In genomic region chr8:128549738-128550137, GRCm38 (mm10) we compare ENCODE assay signal across 13 mouse cellular contexts.
"Had no signal": no experiment of that assay in that cellular context is flagged by ENCODE, and none has a peak within 500 bp of the region (broad histone marks: within the 10 kb centered on the region; RNA-seq: fewer than 3 reads in every experiment).

No protein-coding gene starts in this region.

- DNase-seq: kidney, adult 2 months; kidney, postnatal 14 days; layer of hippocampus, postnatal 36 days; right cerebral cortex, adult 18-20 months; right cerebral cortex, postnatal 25 days; thymus, postnatal 4 days had no signal

- H3K36me3 ChIP-seq: kidney, embryonic 15.5 days; limb, embryonic 12.5 days; midbrain, embryonic 15.5 days; neural tube, embryonic 13.5 days had no signal

- H3K4me1 ChIP-seq: kidney, embryonic 15.5 days; limb, embryonic 12.5 days; midbrain, embryonic 15.5 days had no signal

- H3K4me3 ChIP-seq: kidney, embryonic 15.5 days; limb, embryonic 12.5 days; midbrain, embryonic 15.5 days; myocyte; neural tube, embryonic 13.5 days had no signal

- H3K9me3 ChIP-seq: kidney, embryonic 15.5 days; limb, embryonic 12.5 days; midbrain, embryonic 15.5 days; neural tube, embryonic 13.5 days had no signal

- H3K27me3 ChIP-seq: kidney, embryonic 15.5 days; limb, embryonic 12.5 days; midbrain, embryonic 15.5 days; neural tube, embryonic 13.5 days had no signal

- H3K9ac ChIP-seq: kidney, embryonic 15.5 days; limb, embryonic 12.5 days; liver, embryonic 14.5 days; midbrain, embryonic 15.5 days; neural tube, embryonic 13.5 days had no signal

- H3K27ac ChIP-seq: kidney, embryonic 15.5 days; limb, embryonic 12.5 days; liver, embryonic 14.5 days; midbrain, embryonic 15.5 days; neural tube, embryonic 13.5 days had no signal

- H3K4me2 ChIP-seq: kidney, embryonic 15.5 days; limb, embryonic 12.5 days; midbrain, embryonic 15.5 days; neural tube, embryonic 13.5 days had no signal

- ATAC-seq: intestine, embryonic 16.5 days; midbrain, embryonic 15.5 days had no signal
